Mouse (Mus musculus): ENCODE measurements around the gene Lmcd1. TPM values are rescaled to one million over a fixed set of nuclear protein-coding genes. Genes with fewer than 3 reads are reported as not detected.

Lmcd1 gene
- polyA plus RNA-seq, 1 experiment: 2.4 TPM

GRCm38 (mm10) chr6:112300146-112300545 is 26.6 kb downstream of the Lmcd1 start:
- TF ChIP-seq CTCF (IDR thresholded peaks at IDR 0.05; ENCODE audit: borderline replicate concordance, control insufficient read depth, extremely low read depth, insufficient read depth, low read length, poor library complexity) (no peak), POLR2A (IDR thresholded peaks at IDR 0.05; ENCODE audit: control insufficient read depth, extremely low read depth, insufficient read depth, low read length, poor library complexity) (no peak)
- Histone ChIP-seq H3K27ac (ENCODE audit: control insufficient read depth, insufficient read depth, low read length) (no peak overlapping the region), H3K4me1 (replicated peaks; ENCODE audit: control insufficient read depth, insufficient read depth, low read length) (no peaks in the 10 kb centered on the region), H3K27me3 (ENCODE audit: control insufficient read depth, insufficient read depth, low read length) (no peaks in the 10 kb centered on the region), H3K36me3 (ENCODE audit: control insufficient read depth, insufficient read depth, low read length) (no peaks in the 10 kb centered on the region), H3K4me3 (ENCODE audit: control insufficient read depth, insufficient read depth, low read length) (no peak overlapping the region)
- no peak for DNase-seq
- 90% methylated on average over 7 of the region's 7 CpGs for WGBS

DNA sequence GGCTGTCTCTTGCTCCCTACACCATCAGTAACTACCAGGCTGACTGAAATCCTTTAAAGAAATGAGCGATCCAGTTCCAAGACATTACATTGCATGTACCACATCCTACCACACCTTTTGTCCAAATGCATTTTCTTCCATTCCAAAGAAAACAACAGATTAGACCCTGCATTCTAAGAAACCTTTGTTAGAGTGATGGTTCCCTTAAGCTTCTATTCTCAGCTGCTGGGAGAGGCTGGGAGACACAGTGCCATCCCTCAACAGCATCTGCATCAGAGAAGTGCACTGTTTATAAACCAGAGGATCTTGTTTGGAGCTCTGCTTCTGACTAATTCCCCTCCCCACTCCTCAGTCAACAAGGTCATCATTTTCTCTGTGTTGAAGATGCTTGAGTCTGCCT is 27.1 kb downstream of the Lmcd1 start:
- Histone ChIP-seq H3K4me3 (ENCODE audit: control insufficient read depth, insufficient read depth, low read length) (no peak overlapping the region), H3K27ac (ENCODE audit: control insufficient read depth, insufficient read depth, low read length) (no peak overlapping the region), H3K4me1 (replicated peaks; ENCODE audit: control insufficient read depth, insufficient read depth, low read length) (no peaks in the 10 kb centered on the region), H3K36me3 (ENCODE audit: control insufficient read depth, insufficient read depth, low read length) (no peaks in the 10 kb centered on the region), H3K27me3 (ENCODE audit: control insufficient read depth, insufficient read depth, low read length) (no peaks in the 10 kb centered on the region)
- 95% methylated on average over 1 of the region's 1 CpGs for WGBS
- no peak for DNase-seq
- TF ChIP-seq POLR2A (IDR thresholded peaks at IDR 0.05; ENCODE audit: control insufficient read depth, extremely low read depth, insufficient read depth, low read length, poor library complexity): no peak

- Histone ChIP-seq H3K27me3 (ENCODE audit: control insufficient read depth, insufficient read depth, low read length) (no peaks in the 10 kb centered on the region), H3K27ac (ENCODE audit: control insufficient read depth, insufficient read depth, low read length) (no peak overlapping the region), H3K36me3 (ENCODE audit: control insufficient read depth, insufficient read depth, low read length) (no peaks in the 10 kb centered on the region), H3K4me3 (ENCODE audit: control insufficient read depth, insufficient read depth, low read length) (no peak overlapping the region), H3K4me1 (replicated peaks; ENCODE audit: control insufficient read depth, insufficient read depth, low read length) (no peaks in the 10 kb centered on the region)
- TF ChIP-seq POLR2A (IDR thresholded peaks at IDR 0.05; ENCODE audit: control insufficient read depth, extremely low read depth, insufficient read depth, low read length, poor library complexity): no peak
- 79% methylated on average over 7 of the region's 7 CpGs for WGBS
- DNase-seq: peak; percentile 7
Measured at GRCm38 (mm10) chr6:112302248-112302647, 28.7 kb downstream of the Lmcd1 start.

GRCm38 (mm10) chr6:112302814-112303383 is 29.3 kb downstream of the Lmcd1 start:
- H3K4me1 ChIP-seq (replicated peaks; ENCODE audit: control insufficient read depth, insufficient read depth, low read length): no peaks in the 10 kb centered on the region
- H3K27ac ChIP-seq (ENCODE audit: control insufficient read depth, insufficient read depth, low read length): no peak overlapping the region
- H3K4me3 ChIP-seq (ENCODE audit: control insufficient read depth, insufficient read depth, low read length): no peak overlapping the region
- no peaks in the 10 kb centered on the region for H3K27me3 ChIP-seq (ENCODE audit: control insufficient read depth, insufficient read depth, low read length)
- no peaks in the 10 kb centered on the region for H3K36me3 ChIP-seq (ENCODE audit: control insufficient read depth, insufficient read depth, low read length)
- 88% methylated on average over 9 of the region's 9 CpGs for WGBS
- DNase-seq: no peak
- TF ChIP-seq POLR2A (IDR thresholded peaks at IDR 0.05; ENCODE audit: control insufficient read depth, extremely low read depth, insufficient read depth, low read length, poor library complexity): no peak
- no peak for TF ChIP-seq CTCF (IDR thresholded peaks at IDR 0.05; ENCODE audit: borderline replicate concordance, control insufficient read depth, extremely low read depth, insufficient read depth, low read length, poor library complexity)

DNA sequence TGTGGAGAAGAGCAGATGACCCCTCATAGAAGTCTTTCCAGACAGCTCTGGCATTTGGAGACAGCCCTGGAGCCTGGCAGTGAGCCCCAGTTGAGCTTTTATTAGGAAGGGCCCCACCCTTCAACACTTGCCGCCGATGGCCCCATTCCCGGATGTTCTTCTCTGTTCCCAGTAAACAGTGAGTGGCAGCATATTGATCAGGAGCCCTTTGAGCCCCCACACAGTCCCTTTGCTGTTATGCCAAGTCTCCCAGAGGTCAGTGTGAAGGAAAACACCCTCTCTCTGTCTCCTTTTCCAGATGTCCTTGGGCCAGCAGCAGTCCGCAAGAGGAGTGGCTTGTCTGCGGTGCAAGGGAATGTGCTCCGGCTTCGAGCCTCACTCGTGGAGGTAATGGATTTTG is 31.2 kb downstream of the Lmcd1 start:
- DNase-seq: no peak
- Histone ChIP-seq H3K4me3 (ENCODE audit: control insufficient read depth, insufficient read depth, low read length) (no peak overlapping the region), H3K27me3 (ENCODE audit: control insufficient read depth, insufficient read depth, low read length) (no peaks in the 10 kb centered on the region), H3K36me3 (ENCODE audit: control insufficient read depth, insufficient read depth, low read length) (no peaks in the 10 kb centered on the region), H3K4me1 (replicated peaks; ENCODE audit: control insufficient read depth, insufficient read depth, low read length) (no peaks in the 10 kb centered on the region), H3K27ac (ENCODE audit: control insufficient read depth, insufficient read depth, low read length) (no peak overlapping the region)
- 74% methylated on average over 8 of the region's 8 CpGs for WGBS
- no peak for TF ChIP-seq CTCF (IDR thresholded peaks at IDR 0.05; ENCODE audit: borderline replicate concordance, control insufficient read depth, extremely low read depth, insufficient read depth, low read length, poor library complexity)
- TF ChIP-seq POLR2A (IDR thresholded peaks at IDR 0.05; ENCODE audit: control insufficient read depth, extremely low read depth, insufficient read depth, low read length, poor library complexity): no peak

GRCm38 (mm10) chr6:112309330-112309938 is 35.9 kb downstream of the Lmcd1 start:
- Histone ChIP-seq H3K4me1 (replicated peaks; ENCODE audit: control insufficient read depth, insufficient read depth, low read length) (no peaks in the 10 kb centered on the region), H3K4me3 (ENCODE audit: control insufficient read depth, insufficient read depth, low read length) (no peak overlapping the region), H3K27me3 (ENCODE audit: control insufficient read depth, insufficient read depth, low read length) (no peaks in the 10 kb centered on the region), H3K27ac (ENCODE audit: control insufficient read depth, insufficient read depth, low read length) (no peak overlapping the region), H3K36me3 (ENCODE audit: control insufficient read depth, insufficient read depth, low read length) (no peaks in the 10 kb centered on the region)
- no peak for DNase-seq
- TF ChIP-seq POLR2A (IDR thresholded peaks at IDR 0.05; ENCODE audit: control insufficient read depth, extremely low read depth, insufficient read depth, low read length, poor library complexity) (no peak), CTCF (IDR thresholded peaks at IDR 0.05; ENCODE audit: borderline replicate concordance, control insufficient read depth, extremely low read depth, insufficient read depth, low read length, poor library complexity) (no peak)
- 87% methylated on average over 6 of the region's 6 CpGs for WGBS

- TF ChIP-seq CTCF (IDR thresholded peaks at IDR 0.05; ENCODE audit: borderline replicate concordance, control insufficient read depth, extremely low read depth, insufficient read depth, low read length, poor library complexity) (no peak), POLR2A (IDR thresholded peaks at IDR 0.05; ENCODE audit: control insufficient read depth, extremely low read depth, insufficient read depth, low read length, poor library complexity) (no peak)
- Histone ChIP-seq H3K4me1 (replicated peaks; ENCODE audit: control insufficient read depth, insufficient read depth, low read length) (no peaks in the 10 kb centered on the region), H3K36me3 (ENCODE audit: control insufficient read depth, insufficient read depth, low read length) (no peaks in the 10 kb centered on the region), H3K4me3 (ENCODE audit: control insufficient read depth, insufficient read depth, low read length) (no peak overlapping the region), H3K27ac (ENCODE audit: control insufficient read depth, insufficient read depth, low read length) (no peak overlapping the region), H3K27me3 (ENCODE audit: control insufficient read depth, insufficient read depth, low read length) (no peaks in the 10 kb centered on the region)
- 37% methylated on average over 4 of the region's 4 CpGs for WGBS
- DNase-seq: no peak
Measured at GRCm38 (mm10) chr6:112311385-112311784, 37.8 kb downstream of the Lmcd1 start.

All from thymus, adult 2 months (tissue).